Mouse (Mus musculus): Measurements from ENCODE around the gene Slc16a2.

- no peak for TF ChIP-seq CTCF (IDR thresholded peaks at IDR 0.05)
- TF ChIP-seq EP300 (IDR thresholded peaks at IDR 0.05): no peak
These were observed 117.2 kb downstream of the Slc16a2 start for GRCm38 (mm10) chrX:103704611-103705010.

Data from lung, postnatal 0 days (tissue).